Mouse (Mus musculus) small intestine, adult 2 months (tissue): ENCODE measurements around the gene Egln2. TPM values are rescaled to one million over a fixed set of nuclear protein-coding genes. Genes with fewer than 3 reads are reported as not detected.

Experiments used
- H3K27ac ChIP-seq: fragments of 200-500 bp; 2 replicates; pipeline ENCODE4 v1.5.1; 2012; ENCODE audit warnings: low read depth, low read length, control low read depth, inconsistent platforms; ENCODE audit not compliant: insufficient read depth
- H3K27me3 ChIP-seq: fragments of 200-500 bp; 2 replicates; pipeline ENCODE4 v1.6.1; 2012; ENCODE audit warnings: mild to moderate bottlenecking, moderate library complexity, low read length, inconsistent platforms; ENCODE audit not compliant: control insufficient read depth, insufficient read depth
- H3K36me3 ChIP-seq: fragments of 200-500 bp; 2 replicates; pipeline ENCODE4 v1.6.1; 2012; ENCODE audit warnings: mild to moderate bottlenecking, low read length, control low read depth, inconsistent platforms; ENCODE audit not compliant: control insufficient read depth, insufficient read depth
- H3K4me1 ChIP-seq: fragments of 200-500 bp; 2 replicates; pipeline ENCODE4 v1.6.1; 2012; ENCODE audit warnings: low read length, inconsistent platforms, mixed read lengths; ENCODE audit not compliant: control insufficient read depth, insufficient read depth, insufficient read length
- H3K4me3 ChIP-seq: fragments of 200-500 bp; 2 replicates; pipeline ENCODE4 v1.5.1; 2012; ENCODE audit warnings: low read depth, mild to moderate bottlenecking, control low read depth, inconsistent platforms, low read length, moderate library complexity
- CTCF ChIP-seq: fragments of 200-500 bp; IDR thresholded peaks from 2 replicates; pipeline ENCODE4 v1.5.1; 2012; ENCODE audit warnings: low read depth, mild to moderate bottlenecking, control low read depth, inconsistent platforms, low read length, moderate library complexity, mixed read lengths; ENCODE audit not compliant: insufficient replicate concordance, insufficient read length; ENCODE audit errors: extremely low read depth
- POLR2A ChIP-seq: fragments of 200-500 bp; IDR thresholded peaks from 2 replicates; pipeline ENCODE4 v1.6.1; 2012; ENCODE audit warnings: low read depth, mild to moderate bottlenecking, control low read depth, inconsistent platforms, low read length, moderate library complexity
- WGBS: fragments of 180-500 bp; shearing (Covaris S2); methylation state at CpG from one replicate; pipeline ENCODE4 v1.1.7; 2018; 5-methylcytosine and 5-hydroxymethylcytosine counted together
- polyA plus RNA-seq: library from polyadenylated mRNA; depleted of rRNA; stranded (reverse); fragments of >200 nt; gene quantifications from 2 replicates; pipeline ENCODE4 v1.2.3, GENCODE M21; 2012

The Egln2 gene
- polyA plus RNA-seq, 1 experiment: 129 TPM

DNA sequence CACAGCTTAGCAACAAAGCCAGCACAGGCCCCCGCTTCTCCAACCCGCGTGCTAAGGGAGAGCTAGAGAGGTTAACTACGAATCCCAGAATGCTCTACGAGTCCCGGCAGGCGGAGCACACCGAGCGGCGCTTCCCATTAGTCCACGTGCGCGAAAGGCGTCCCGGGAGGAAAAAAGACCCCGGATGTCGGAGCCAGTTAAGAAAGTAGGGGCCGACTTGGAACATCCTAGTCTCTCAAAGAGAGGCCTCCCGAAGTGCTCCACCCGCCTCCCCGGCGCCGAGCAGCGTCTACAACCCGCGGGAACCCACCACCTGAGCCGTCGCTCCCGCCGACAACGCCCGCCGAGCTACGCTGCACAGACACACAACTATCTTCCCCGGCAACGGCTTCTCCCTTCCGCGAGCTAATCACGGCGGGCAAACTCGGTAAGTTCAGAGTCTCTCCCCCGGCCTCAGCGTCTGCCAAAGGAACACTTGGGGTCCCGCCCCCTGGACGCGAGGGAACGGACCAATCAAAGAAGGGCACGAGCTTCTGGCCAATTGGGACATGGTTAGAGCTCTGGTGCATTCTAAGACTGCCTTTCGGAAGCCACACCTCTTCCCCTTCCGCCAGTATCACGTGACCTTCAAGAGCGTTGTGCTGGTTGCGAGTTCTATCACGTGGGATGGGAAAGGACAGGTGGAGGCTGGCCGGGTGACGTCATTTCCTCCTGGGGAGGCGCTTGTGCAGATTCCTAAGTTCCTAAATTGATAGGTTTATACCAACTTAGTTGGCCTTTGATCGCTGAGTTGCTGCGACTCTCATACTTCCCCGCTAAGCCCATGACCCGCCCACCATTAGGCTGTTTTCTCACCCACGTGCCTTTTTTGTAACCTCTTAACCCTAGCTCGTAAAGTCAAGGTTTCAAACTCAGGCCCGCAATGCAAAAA is 29.3 kb upstream of the Egln2 start, which contains the start of the genes BC024978 and Snrpa:
BC024978 (plus strand) TSS at position 101 of the 931 bp plus-strand sequence.
Snrpa (minus strand) TSS at position 591 of the 931 bp plus-strand sequence.
- WGBS: under 1% methylated on average over 64 of the region's 64 CpGs
- Histone ChIP-seq H3K27me3 (no peaks in the 10 kb centered on the region), H3K36me3 (peaks cover 35% of the 10 kb centered on the region), H3K4me1 (peaks cover 10% of the 10 kb centered on the region; the same call in 1 of the 2 replicates), H3K4me3 (peak within 1 kb of the TSS; percentile 87), H3K27ac (peak within 1 kb of the TSS; percentile 99)
- TF ChIP-seq POLR2A (peak; percentile 62; the same call in 1 of the 2 replicates), CTCF (no peak)

GRCm38 (mm10) chr7:27193731-27194130 is 27.1 kb upstream of the Egln2 start:
- Histone ChIP-seq H3K27me3 (no peaks in the 10 kb centered on the region), H3K36me3 (peaks cover 53% of the 10 kb centered on the region), H3K27ac (no peak overlapping the region), H3K4me3 (no peak overlapping the region), H3K4me1 (peaks cover 10% of the 10 kb centered on the region; the same call in 1 of the 2 replicates)
- no peak for TF ChIP-seq CTCF
- TF ChIP-seq POLR2A: no peak
- 76% methylated on average over 4 of the region's 4 CpGs for WGBS

GRCm38 (mm10) chr7:27192434-27192833 is 25.8 kb upstream of the Egln2 start:
- H3K36me3 ChIP-seq: peaks cover 66% of the 10 kb centered on the region
- peaks cover 10% of the 10 kb centered on the region; the same call in 1 of the 2 replicates for H3K4me1 ChIP-seq
- no peak overlapping the region for H3K27ac ChIP-seq
- no peak overlapping the region for H3K4me3 ChIP-seq
- H3K27me3 ChIP-seq: no peaks in the 10 kb centered on the region
- 94% methylated on average over 5 of the region's 5 CpGs for WGBS
- no peak for TF ChIP-seq CTCF
- no peak for TF ChIP-seq POLR2A

GRCm38 (mm10) chr7:27189271-27189931 is 22.8 kb upstream of the Egln2 start:
- H3K4me1 ChIP-seq: peaks cover 2% of the 10 kb centered on the region; the same call in 1 of the 2 replicates
- H3K36me3 ChIP-seq: peaks cover 84% of the 10 kb centered on the region
- no peak overlapping the region for H3K4me3 ChIP-seq
- 96% methylated on average over 10 of the region's 10 CpGs for WGBS
- no peaks in the 10 kb centered on the region for H3K27me3 ChIP-seq
- peak; percentile 43; the same call in 1 of the 2 replicates for TF ChIP-seq CTCF
- no peak for TF ChIP-seq POLR2A
- H3K27ac ChIP-seq: no peak overlapping the region

GRCm38 (mm10) chr7:27185986-27186385 is 19.4 kb upstream of the Egln2 start:
- Histone ChIP-seq H3K4me1 (no peaks in the 10 kb centered on the region; the same call in 1 of the 2 replicates), H3K4me3 (no peak overlapping the region), H3K27ac (no peak overlapping the region), H3K27me3 (no peaks in the 10 kb centered on the region), H3K36me3 (peaks cover 59% of the 10 kb centered on the region)
- 78% methylated on average over 5 of the region's 5 CpGs for WGBS
- no peak for TF ChIP-seq POLR2A
- no peak for TF ChIP-seq CTCF

DNA sequence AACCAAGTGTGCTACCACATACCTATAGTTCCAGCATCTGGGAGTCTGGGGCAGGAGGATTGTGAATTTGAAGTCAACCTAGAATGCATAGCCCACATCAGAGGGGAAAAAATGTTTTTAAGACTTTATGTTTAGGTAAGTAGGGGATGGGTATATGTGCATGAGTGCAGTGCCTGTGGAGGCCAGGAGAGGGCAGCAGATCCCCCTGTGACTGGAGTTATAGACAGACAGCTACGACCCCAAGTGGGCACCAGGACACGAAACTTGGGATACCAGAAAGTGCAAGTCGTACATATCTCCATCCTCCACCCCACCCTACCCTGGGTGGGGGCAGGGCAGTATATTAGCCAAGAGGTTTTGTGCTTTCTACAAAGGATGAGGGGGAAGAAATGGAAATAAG is 18.4 kb upstream of the Egln2 start:
- Histone ChIP-seq H3K27me3 (no peaks in the 10 kb centered on the region), H3K27ac (no peak overlapping the region), H3K36me3 (peaks cover 48% of the 10 kb centered on the region), H3K4me1 (peaks cover 8% of the 10 kb centered on the region; the same call in 1 of the 2 replicates), H3K4me3 (no peak overlapping the region)
- TF ChIP-seq POLR2A (no peak), CTCF (peak; percentile 60; the same call in 1 of the 2 replicates)
- WGBS: 57% methylated on average over 3 of the region's 3 CpGs
